Mouse (Mus musculus) left cerebral cortex, adult 18-20 months (tissue): ENCODE measurements around the gene Prr5. TPM values are rescaled to one million over a fixed set of nuclear protein-coding genes. Genes with fewer than 3 reads are reported as not detected.
A peak's percentile ranks its signal among the peaks of the same experiment; 100 is the strongest.
"Not testable (repeated sequence)": the region's sequence is repeated elsewhere in the genome, so short reads cannot be mapped to it uniquely, and the experiment has no call there.

ENCODE experiments used
- DNase-seq, 2 experiments: peaks; one replicate each; pipeline ENCODE4 v3.0.0; 2021 to 2022; ENCODE audit warnings: low spot score in 2 of 2, mixed read lengths in 1 of 2
- total RNA-seq, 2 experiments: library from RNA; stranded (reverse); gene quantifications; 2 replicates each; pipeline ENCODE4 v1.2.3; 2021

The Prr5 gene
- total RNA-seq, 2 experiments from 2014 or later, result 9.2 to 10.8 TPM

DNA sequence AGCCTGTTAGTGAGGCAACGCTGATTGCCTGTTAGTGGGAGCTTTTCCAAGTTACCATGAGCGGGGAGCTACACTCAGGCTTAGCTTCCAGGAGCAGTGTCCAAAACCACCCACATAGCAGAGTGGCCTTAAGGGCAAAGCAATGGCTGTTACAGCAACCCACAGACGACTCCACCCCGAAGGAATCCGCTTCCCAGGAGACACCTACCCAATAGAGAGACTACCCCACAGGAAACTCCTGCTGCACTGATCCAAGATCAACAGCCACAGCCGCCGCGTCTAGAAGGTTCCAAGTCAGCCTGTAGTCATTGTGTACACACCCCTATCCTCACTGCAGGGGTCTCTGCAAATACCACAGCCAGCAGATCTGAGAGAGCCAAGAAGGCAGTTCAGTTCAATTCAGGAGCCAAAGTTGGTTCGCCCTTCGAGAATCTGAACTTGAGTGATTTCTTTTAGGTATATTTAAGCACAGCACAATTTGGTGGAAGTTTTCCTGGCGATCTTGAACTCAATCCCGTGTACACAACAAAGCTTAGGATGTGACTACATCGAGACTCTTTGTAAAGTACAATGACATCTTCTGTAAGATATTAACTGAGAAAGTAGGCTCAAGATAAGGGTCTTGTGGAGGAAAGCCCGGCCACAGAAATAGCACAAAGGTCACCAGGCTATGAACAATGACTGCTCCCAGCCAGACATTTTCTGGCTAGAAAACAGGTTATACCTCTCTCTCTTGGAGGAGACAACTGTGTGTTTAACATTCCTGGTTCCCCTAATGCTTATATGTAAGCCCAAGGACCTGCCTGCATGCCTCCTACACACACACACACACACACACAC is 43.4 kb downstream of the Prr5 start:
- no peak for DNase-seq

DNA sequence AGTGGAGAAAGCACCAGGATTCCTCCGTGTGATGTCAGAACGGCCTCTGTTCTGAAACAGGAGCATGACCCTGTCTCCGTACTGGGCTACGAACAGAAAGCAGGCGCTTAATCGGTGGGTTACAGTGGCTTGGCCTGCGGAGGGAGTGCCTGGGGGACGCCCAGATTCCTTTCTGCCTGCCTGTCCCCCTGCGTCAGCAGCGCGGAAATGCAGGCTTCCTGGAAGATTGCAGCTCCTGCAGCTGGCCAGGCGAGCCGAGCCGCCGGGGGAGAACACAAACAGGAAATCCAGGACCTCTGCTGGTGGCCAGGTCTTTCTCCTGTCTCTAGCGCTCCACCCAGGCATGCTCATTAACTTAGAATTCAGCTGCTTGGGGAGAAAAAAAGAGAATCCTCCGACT is 45.3 kb downstream of the Prr5 start:
- DNase-seq, result peak; percentile 11 to 26

DNA sequence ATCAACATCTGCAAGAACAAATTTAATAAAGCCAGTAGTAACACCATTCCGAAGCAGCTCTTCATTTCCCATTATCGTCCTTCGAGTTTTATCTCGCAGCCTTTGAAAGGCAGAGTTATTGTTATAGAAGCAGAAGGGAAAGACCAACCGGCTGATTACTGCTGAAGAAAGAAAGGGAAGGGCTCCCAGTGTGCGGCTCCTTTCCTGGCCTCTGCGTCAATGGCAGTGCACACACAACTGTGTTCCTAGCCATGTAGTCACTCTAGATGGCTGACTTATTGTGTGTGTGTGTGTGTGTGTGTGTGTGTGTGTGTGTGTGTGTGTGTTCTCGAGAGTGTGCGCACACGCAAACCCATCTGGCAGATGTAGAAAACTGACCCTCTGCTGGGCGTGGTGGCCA is 45.7 kb downstream of the Prr5 start:
- no peak for DNase-seq

DNA sequence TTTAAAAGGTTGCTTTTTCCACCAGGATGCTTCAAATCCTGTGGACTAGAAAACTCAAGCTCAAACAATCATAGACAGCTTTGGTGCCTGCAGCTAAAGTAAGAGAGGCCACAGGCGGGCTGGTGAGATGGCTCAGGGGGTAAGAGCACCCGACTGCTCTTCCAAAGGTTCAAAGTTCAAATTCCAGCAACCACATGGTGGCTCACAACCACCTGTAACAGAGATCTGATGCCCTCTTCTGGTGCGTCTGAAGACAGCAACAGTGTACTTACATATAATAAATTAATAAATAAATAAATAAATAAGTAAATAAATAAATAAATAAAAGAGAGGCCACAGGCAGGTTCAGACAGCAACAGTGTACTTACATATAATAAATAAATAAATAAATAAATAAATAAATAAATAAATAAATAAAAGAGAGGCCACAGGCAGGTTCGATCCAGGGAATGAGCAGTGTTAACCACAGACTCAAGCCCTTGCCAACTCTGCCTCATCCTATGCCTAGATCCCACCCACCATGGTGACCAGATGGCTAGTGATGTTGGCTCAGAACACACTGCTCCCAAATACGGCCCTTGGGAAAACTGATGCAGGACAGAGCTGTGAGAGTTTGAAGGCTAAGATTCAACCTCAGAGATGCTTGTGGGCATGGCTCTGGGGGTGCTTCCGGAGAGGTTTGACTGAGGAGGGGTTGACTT is 48.3 kb downstream of the Prr5 start:
- DNase-seq, result not testable (repeated sequence)

- no peak for DNase-seq
These were observed 49.4 kb downstream of the Prr5 start for GRCm38 (mm10) chr15:84718785-84719184.

GRCm38 (mm10) chr15:84719791-84720190 is 50.4 kb downstream of the Prr5 start, which contains the start of gene Arhgap8:
TSS of gene Arhgap8 (plus strand) at chr15:84720052.
- no peak for DNase-seq

GRCm38 (mm10) chr15:84720291-84721204 is 51.1 kb downstream of the Prr5 start:
- DNase-seq, result no peak

GRCm38 (mm10) chr15:84723656-84724055 is 54.2 kb downstream of the Prr5 start:
- not testable (repeated sequence) for DNase-seq

DNA sequence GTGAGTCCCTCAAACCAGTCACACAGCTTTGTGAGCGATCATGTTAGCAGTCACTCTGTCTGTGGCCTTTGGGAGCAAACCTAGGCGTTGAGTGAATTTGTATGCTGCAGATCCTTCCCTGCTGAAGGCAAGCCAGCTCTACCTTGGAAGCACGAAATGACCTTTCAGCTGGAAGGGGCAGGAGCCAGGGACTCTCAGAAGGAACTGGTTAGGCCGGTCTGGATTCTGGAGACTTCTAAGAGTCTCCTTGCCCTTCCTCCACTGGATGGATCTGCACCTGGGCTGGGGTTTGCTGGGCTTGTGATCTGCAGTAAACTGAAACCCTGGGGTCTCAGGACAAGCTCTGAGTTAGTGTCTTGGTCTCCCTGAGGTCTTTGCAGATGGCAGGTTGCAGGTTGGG is 54.8 kb downstream of the Prr5 start:
- no peak for DNase-seq

- peak in 1 of 2 experiments; percentile 18 for DNase-seq
These were observed 60.3 kb downstream of the Prr5 start for GRCm38 (mm10) chr15:84729685-84730084.

DNA sequence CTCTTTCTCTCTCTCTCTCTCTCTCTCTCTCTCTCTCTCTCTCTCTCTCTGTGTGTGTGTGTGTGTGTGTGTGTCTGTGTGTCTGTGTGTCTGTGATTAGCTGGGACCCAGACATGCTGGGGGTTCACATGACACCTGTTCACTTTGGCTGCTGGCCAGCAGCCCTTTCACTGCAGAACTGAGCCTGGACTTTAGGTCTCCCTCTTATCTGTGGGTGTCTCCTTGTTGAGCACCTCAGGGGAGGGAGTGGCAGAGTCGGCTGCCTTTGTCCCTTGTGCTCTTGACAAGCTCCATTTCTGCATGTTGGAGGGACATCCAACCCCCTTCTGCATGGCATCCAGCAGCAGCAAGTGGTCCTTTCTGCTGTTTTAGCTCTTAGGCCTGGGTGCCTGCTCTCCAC is 61.5 kb downstream of the Prr5 start:
- no peak for DNase-seq

DNA sequence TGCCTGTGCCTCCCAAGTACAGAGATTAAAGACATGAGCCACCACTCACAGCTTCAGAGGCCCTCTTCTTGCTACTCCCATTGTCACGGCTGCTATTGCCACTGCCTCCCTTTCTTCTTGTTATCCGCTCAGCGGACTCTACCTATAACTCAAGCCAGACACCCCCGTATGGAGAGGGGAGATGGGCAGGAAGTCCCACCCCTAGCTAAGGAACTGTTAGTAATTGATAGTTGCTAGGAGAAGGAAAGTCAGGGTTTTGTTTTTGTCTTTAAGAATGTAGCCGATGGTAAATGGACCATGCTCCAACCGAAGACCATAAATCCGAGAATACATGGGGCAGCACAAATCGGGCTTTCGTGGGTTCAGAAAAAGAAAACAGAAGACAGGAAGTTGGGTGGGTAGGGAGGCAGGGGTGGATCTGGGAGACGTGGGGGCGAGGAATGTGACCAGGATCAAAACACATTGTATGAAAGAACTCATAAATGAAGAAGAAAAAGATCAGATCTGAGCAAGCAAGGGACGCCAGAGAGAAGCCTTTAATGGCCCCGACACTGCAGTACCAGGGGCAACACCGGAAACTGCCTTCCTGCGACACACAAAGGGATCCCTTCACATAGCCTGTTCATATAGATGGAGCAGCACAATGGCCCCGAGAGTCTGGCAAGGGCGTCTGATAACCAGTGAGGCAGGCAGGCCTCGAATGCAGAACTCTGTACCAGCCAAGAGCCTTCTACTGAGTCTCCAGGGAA is 62.4 kb downstream of the Prr5 start:
- no peak for DNase-seq

DNA sequence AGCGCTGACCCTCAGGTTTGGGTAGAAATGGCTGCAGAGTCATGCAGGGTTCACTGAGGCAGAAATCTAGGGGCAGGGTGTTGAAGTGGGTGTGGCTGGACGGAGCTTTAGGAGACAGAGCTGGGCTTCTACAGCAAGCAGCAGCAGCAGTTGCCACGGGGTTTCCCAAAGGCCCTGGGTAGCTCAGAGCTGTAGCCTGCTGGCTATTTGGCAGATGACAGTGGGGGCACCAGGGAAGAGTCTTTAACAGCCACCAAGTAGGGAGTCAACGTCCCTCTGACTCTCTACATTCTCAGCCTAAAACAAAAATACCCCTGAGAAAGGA is 63.0 kb downstream of the Prr5 start:
- DNase-seq, result no peak

DNA sequence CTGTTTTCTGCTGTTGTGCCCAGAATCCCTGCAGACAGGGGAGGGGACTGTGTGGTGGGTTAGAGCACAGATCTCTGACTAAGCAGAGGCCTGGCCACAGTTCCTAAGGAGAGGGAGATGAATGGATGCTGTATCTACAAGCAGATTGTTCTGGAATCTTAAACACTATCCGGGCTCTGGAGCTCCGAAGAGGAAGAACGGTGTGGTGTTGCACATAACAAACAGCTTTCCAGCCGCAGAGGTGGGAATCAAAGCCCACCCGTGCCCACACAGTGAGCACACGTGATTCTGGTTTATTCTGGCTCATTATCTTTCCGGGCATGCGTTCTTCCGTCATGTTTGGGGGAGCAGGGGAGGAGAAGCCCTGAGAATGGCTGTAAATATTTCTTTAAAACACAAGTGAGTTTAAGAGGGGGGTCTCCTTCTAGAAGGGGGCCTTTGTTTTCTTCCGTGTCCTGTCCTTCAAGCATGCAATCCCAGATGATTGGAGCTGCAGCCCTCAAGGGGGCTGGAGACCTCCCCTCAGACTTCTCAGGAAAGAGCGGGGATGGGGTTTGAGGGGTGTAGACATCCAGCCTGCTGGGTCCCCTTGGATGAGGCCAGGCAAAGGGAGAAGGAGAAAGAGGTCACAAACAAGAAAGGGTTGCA is 67.0 kb downstream of the Prr5 start:
- no peak for DNase-seq

DNA sequence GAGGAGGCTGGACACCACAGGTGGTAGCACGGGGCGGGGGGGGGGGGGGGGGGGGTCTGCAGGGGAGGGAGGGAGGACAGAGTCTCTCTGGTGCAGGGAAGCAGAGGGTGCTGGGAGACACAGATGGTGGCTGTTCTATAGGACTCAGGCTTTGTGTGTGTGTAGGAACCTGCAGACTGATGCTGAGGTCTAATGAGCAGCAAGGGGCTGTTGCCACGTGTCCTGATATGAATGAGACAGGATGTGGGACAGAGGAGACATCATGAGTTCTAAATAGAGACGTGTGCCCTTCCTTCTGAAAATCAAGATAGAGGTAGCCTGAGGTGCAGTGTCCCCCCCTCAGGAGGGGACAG is 67.5 kb downstream of the Prr5 start:
- DNase-seq, result no peak

GRCm38 (mm10) chr15:84738246-84738645 is 68.8 kb downstream of the Prr5 start:
- DNase-seq, result no peak

DNA sequence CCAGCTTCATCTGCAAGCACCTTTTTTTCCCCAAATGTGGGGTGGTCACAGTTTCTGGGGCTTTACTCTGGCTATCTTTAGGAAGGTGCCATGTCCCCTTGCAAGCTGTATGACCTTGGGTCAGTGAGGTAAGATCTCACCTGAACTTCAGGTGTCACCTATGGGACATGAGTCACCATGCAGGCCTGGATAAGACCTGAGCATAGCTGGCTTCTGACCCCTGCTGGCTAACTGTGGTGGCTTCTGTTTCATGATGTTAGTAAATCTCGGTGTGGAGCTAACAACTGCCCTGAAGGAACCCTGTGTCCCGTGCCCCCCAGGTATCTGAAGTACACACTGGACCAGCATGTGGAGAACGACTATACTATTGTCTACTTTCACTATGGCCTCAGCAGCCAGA is 72.2 kb downstream of the Prr5 start:
- DNase-seq, result no peak

GRCm38 (mm10) chr15:84743347-84743746 is 73.9 kb downstream of the Prr5 start:
- no peak for DNase-seq

GRCm38 (mm10) chr15:84744308-84744707 is 74.9 kb downstream of the Prr5 start:
- no peak for DNase-seq

DNA sequence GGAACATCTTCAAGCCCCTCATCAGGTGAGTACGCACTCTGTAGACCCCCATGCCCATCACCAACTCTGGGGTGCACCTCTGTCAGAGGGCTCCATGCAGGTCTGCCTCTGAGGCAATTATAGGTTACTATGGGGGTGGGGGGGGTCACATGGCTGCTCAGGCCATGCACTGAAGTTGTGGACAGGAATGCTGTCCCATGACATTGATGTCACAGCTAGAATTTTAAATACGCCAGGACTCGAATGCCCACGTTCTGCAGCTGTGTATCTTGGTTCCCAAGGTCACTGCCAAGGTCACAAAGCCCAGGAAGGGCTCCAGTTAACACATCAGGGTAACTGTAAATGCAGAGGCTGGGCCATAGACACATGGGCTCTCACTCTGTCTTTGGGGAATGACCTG is 76.4 kb downstream of the Prr5 start:
- no peak for DNase-seq
